Mouse (Mus musculus) limb, embryonic 12.5 days (tissue): ENCODE measurements at regions not wholly inside any gene's neighbourhood (a gene's known extent, or its start where the extent isn't known, plus 50 kb on each side); places are given as distances from the start of the nearest gene placed in this dataset.

Source experiments
- ATAC-seq: fragments of 200-750 bp; cut with Nextera tagmentation; 2 replicates; pipeline ENCODE4 v1.8.0; 2017; ENCODE audit warnings: low read depth, moderate TSS enrichment; ENCODE audit not compliant: insufficient number of reproducible peaks, insufficient read depth, low FRiP score, low TSS enrichment
- H3K27ac ChIP-seq: fragments of 300-500 bp; sonication (generic); 2 replicates; pipeline ENCODE4 v1.5.1; 2016; ENCODE audit warnings: mild to moderate bottlenecking, moderate library complexity
- H3K27me3 ChIP-seq: fragments of 300-500 bp; sonication (generic); 2 replicates; pipeline ENCODE4 v1.6.1; 2016; ENCODE audit warnings: mild to moderate bottlenecking, moderate library complexity
- H3K36me3 ChIP-seq: fragments of 300-500 bp; sonication (generic); 2 replicates; pipeline ENCODE4 v1.6.1; 2016; ENCODE audit warnings: mild to moderate bottlenecking, moderate library complexity
- H3K4me1 ChIP-seq: fragments of 300-500 bp; sonication (generic); replicated peaks from 2 replicates; pipeline ENCODE4 v1.6.1; 2016
- H3K4me2 ChIP-seq: fragments of 300-500 bp; sonication (generic); 2 replicates; pipeline ENCODE4 v1.6.1; 2016; ENCODE audit warnings: mild to moderate bottlenecking, moderate library complexity
- H3K4me3 ChIP-seq: fragments of 300-500 bp; sonication (generic); replicated peaks from 2 replicates; pipeline ENCODE4 v1.5.1; 2016; ENCODE audit warnings: mild to moderate bottlenecking
- H3K9ac ChIP-seq: fragments of 300-500 bp; sonication (generic); replicated peaks from 2 replicates; pipeline ENCODE4 v1.6.1; 2016; ENCODE audit warnings: mild to moderate bottlenecking, moderate library complexity
- H3K9me3 ChIP-seq: fragments of 300-500 bp; sonication (generic); 2 replicates; pipeline ENCODE4 v1.6.1; 2016; ENCODE audit warnings: mild to moderate bottlenecking, moderate library complexity
- WGBS: fragments of 180-500 bp; shearing (Covaris S2); methylation state at CpG from one replicate; pipeline ENCODE4 v1.1.7; 2016; 5-methylcytosine and 5-hydroxymethylcytosine counted together

DNA sequence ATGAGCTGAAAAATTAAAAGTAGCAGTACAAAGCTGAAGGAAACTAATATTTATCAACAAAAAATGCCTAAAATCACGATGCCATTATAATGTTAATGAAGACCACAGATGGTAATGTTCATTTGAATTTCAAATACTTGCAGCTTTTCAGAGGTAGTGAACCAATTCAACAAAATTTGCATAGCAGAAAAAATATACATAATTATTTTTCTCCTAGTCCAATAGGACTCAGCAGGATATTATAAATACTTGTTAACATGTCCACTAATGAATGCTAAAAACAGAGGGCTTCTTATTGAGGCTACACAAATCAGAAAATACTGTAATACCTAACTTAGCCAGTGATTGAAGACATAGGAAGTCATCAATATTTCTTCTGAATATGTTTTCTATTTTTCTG is 52.5 kb upstream of the Lsm8 start:
- Histone ChIP-seq H3K9me3 (no peaks in the 10 kb centered on the region), H3K4me2 (no peak overlapping the region), H3K27me3 (no peaks in the 10 kb centered on the region), H3K27ac (no peak overlapping the region), H3K4me3 (no peak overlapping the region), H3K9ac (no peak overlapping the region), H3K4me1 (no peaks in the 10 kb centered on the region), H3K36me3 (no peaks in the 10 kb centered on the region)
- no peak for ATAC-seq
- 61% methylated on average over 1 of the region's 1 CpGs for WGBS

DNA sequence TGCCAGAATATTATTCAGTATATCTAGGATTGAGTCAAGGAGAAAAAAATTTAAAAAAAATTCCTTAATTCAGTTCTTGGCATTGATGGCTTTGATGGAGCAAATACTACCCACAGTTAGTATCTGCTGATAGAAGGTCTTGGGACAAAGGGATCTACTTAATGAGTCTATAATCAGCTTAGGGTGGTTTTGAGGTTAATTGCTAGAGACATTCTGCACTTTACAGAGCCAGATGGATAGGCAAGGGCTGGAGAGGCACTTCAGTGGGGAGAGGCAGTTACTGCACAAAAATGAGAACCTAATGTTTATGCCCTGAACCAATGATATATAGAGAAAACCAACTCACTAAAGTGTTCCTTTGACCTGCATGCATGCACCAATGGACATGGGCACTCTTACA is 51.8 kb upstream of the Lsm8 start:
- no peak for ATAC-seq
- no peak overlapping the region for H3K27ac ChIP-seq

More for the DNA sequence above, 51.8 kb upstream of the Lsm8 start:
- Histone ChIP-seq H3K4me3 (no peak overlapping the region), H3K4me1 (no peaks in the 10 kb centered on the region), H3K36me3 (no peaks in the 10 kb centered on the region), H3K9me3 (no peaks in the 10 kb centered on the region), H3K9ac (no peak overlapping the region), H3K4me2 (no peak overlapping the region), H3K27me3 (no peaks in the 10 kb centered on the region)
